Mouse (Mus musculus) neutrophil, adult 83 days (primary cell): ENCODE measurements around the gene Hoxb7. TPM values are rescaled to one million over a fixed set of nuclear protein-coding genes. Genes with fewer than 3 reads are reported as not detected.

Experiments
- total RNA-seq, 2 experiments: library from RNA; stranded (reverse); gene quantifications; one replicate each; pipeline ENCODE4 v1.2.4; 2023

Gene Hoxb7
- total RNA-seq = not detected

GRCm38 (mm10) chr11:96285771-96286738 lies at the start of gene Hoxb7:
Gene Hoxb7, plus strand, starts transcription at chr11:96286623.

GRCm38 (mm10) chr11:96270996-96271540 lies 15.4 kb upstream of the Hoxb7 start, which contains the start of gene Hoxb9:
Gene Hoxb9, plus strand, starts transcription at chr11:96271457.

GRCm38 (mm10) chr11:96281855-96282570 lies 4.4 kb upstream of the Hoxb7 start, which contains the start of gene Hoxb8:
Gene Hoxb8, plus strand, starts transcription at chr11:96281905.

GRCm38 (mm10) chr11:96291681-96292564 lies 5.5 kb downstream of the Hoxb7 start, which contains the start of gene Hoxb6:
Gene Hoxb6, plus strand, starts transcription at chr11:96292476.

GRCm38 (mm10) chr11:96303151-96304099 lies 17.0 kb downstream of the Hoxb7 start, which contains the start of gene Hoxb5:
Gene Hoxb5, plus strand, starts transcription at chr11:96303336.

GRCm38 (mm10) chr11:96317608-96318367 lies 31.4 kb downstream of the Hoxb7 start, which contains the start of gene Hoxb4:
Gene Hoxb4, plus strand, starts transcription at chr11:96318267.

GRCm38 (mm10) chr11:96323154-96323553 lies 36.7 kb downstream of the Hoxb7 start, which contains the start of gene Hoxb3:
Gene Hoxb3, plus strand, starts transcription at chr11:96323326.

Other genes starting within 250 kb of the Hoxb7 start
- 10 to 100 TPM; 30.2 to 32.2 TPM for gene Ube2z, start 221.2 kb upstream of the Hoxb7 start, total RNA-seq
- gene Atp5g1, start 211.0 kb upstream of the Hoxb7 start, total RNA-seq = 100 to 1,000 TPM in 1 of 2 experiments, 10 to 100 TPM in 1; 94.9 to 107 TPM
- not detected for gene Calcoco2, start 174.7 kb upstream of the Hoxb7 start, total RNA-seq
- gene Ttll6, start 152.8 kb upstream of the Hoxb7 start, total RNA-seq = not detected
- not detected for gene Hoxb13, start 92.3 kb upstream of the Hoxb7 start, total RNA-seq
- not detected for gene Hoxb9, start 15.2 kb upstream of the Hoxb7 start, total RNA-seq
- gene Hoxb8, start 4.7 kb upstream of the Hoxb7 start, total RNA-seq = not detected
- gene Hoxb6, start 5.9 kb downstream of the Hoxb7 start, total RNA-seq = not detected
- not detected for gene Hoxb5, start 16.7 kb downstream of the Hoxb7 start, total RNA-seq
- gene Hoxb4, start 31.6 kb downstream of the Hoxb7 start, total RNA-seq = 1 to 10 TPM; 2.2 to 5.1 TPM
- gene Hoxb3, start 36.7 kb downstream of the Hoxb7 start, total RNA-seq = 1 to 10 TPM in 1 of 2 experiments, under 1 TPM in 1; 0.99 to 1.7 TPM
- gene Hoxb2, start 63.9 kb downstream of the Hoxb7 start, total RNA-seq = not detected
- gene Hoxb1, start 79.1 kb downstream of the Hoxb7 start, total RNA-seq = 1 to 10 TPM in 1 of 2 experiments, under 1 TPM in 1; 0.70 to 1.1 TPM
- 1 to 10 TPM in 1 of 2 experiments, under 1 TPM in 1; 0.72 to 1.2 TPM for gene Skap1, start 178.0 kb downstream of the Hoxb7 start, total RNA-seq